Mouse (Mus musculus): ENCODE results near the gene Aebp2. TPM values are rescaled to one million over a fixed set of nuclear protein-coding genes. Genes with fewer than 3 reads are reported as not detected.

Aebp2 gene
- total and polyA plus RNA-seq, 3 experiments = 25.9 to 42.0 (median 32.5) TPM

GRCm38 (mm10) chr6:140677041-140677440 is 54.6 kb downstream of the Aebp2 start:
- no peak for TF ChIP-seq MAX (IDR thresholded peaks at IDR 0.05; ENCODE audit: low read length)
- TF ChIP-seq E2F4 (IDR thresholded peaks at IDR 0.05; ENCODE audit: borderline replicate concordance, low read depth, low read length) = no peak
- no peak for TF ChIP-seq POLR2AphosphoS5 (IDR thresholded peaks at IDR 0.05; ENCODE audit: borderline replicate concordance, low read depth, low read length)
- TF ChIP-seq TCF12 (IDR thresholded peaks at IDR 0.05; ENCODE audit: low read depth, low read length) = no peak
- TF ChIP-seq UBTF (IDR thresholded peaks at IDR 0.05; ENCODE audit: borderline replicate concordance, insufficient read depth, low read depth, low read length) = no peak
- no peak for TF ChIP-seq MEF2A (IDR thresholded peaks at IDR 0.05; ENCODE audit: extremely low read depth, insufficient replicate concordance, low read depth, low read length, poor library complexity, severe bottlenecking)
- no peak for TF ChIP-seq TBP (IDR thresholded peaks at IDR 0.05; ENCODE audit: low read depth, low read length)
- no peak for TF ChIP-seq USF1 (IDR thresholded peaks at IDR 0.05; ENCODE audit: low read depth, low read length)
- TF ChIP-seq KAT2A (conservative IDR thresholded peaks at IDR 0.05; ENCODE audit: low read depth, low read length) = no peak
- TF ChIP-seq TAL1 (IDR thresholded peaks at IDR 0.05; ENCODE audit: low read length) = no peak
- TF ChIP-seq USF2 (IDR thresholded peaks at IDR 0.05; ENCODE audit: borderline replicate concordance in 1 of 2, insufficient read depth in 1 of 2, low read depth in 1 of 2, low read length in 2 of 2) = no peak
- no peak for TF ChIP-seq NELFE (IDR thresholded peaks at IDR 0.05; ENCODE audit: low read depth, low read length)
- no peak for TF ChIP-seq MYB (IDR thresholded peaks at IDR 0.05; ENCODE audit: low read depth, low read length)
- no peak for TF ChIP-seq POLR2A (IDR thresholded peaks at IDR 0.05; ENCODE audit: control insufficient read depth in 1 of 2, insufficient read depth in 1 of 2, low read depth in 1 of 2, low read length in 2 of 2, poor library complexity in 1 of 2)

GRCm38 (mm10) chr6:140677960-140678359 is 55.5 kb downstream of the Aebp2 start:
- H3K36me3 ChIP-seq (ENCODE audit: control insufficient read depth in 1 of 2, insufficient read depth in 2 of 2, low read length in 2 of 2) = no peaks in the 10 kb centered on the region
- no peaks in the 10 kb centered on the region for H3K4me1 ChIP-seq (ENCODE audit: control insufficient read depth in 1 of 2, insufficient read depth in 2 of 2, low read length in 2 of 2)
- H3K79me2 ChIP-seq (ENCODE audit: control insufficient read depth, insufficient read depth, low read length, poor library complexity) = no peaks in the 10 kb centered on the region
- no peaks in the 10 kb centered on the region for H3K27me3 ChIP-seq (ENCODE audit: control insufficient read depth in 1 of 2, insufficient read depth in 2 of 2, low read length in 2 of 2)
- H3K27ac ChIP-seq (ENCODE audit: control insufficient read depth, low read depth, low read length) = no peak overlapping the region
- no peaks in the 10 kb centered on the region for H3K9me3 ChIP-seq (replicated peaks; ENCODE audit: insufficient read depth, low read length)
- DNase-seq (ENCODE audit: low read depth, low spot score) = no peak
- TF ChIP-seq TAL1 (IDR thresholded peaks at IDR 0.05; ENCODE audit: low read length) = no peak
- no peak for TF ChIP-seq CHD1 (IDR thresholded peaks at IDR 0.05; ENCODE audit: low read depth, low read length)
- no peak for TF ChIP-seq MAFK (IDR thresholded peaks at IDR 0.05; ENCODE audit: borderline replicate concordance, low read depth, low read length)
- H3K9ac ChIP-seq (ENCODE audit: control insufficient read depth, low read depth, low read length, poor library complexity, severe bottlenecking) = no peak overlapping the region
- no peak overlapping the region for H3K4me3 ChIP-seq (ENCODE audit: control insufficient read depth in 1 of 2, insufficient read depth in 1 of 2, low read depth in 2 of 2, low read length in 2 of 2)

More at GRCm38 (mm10) chr6:140677041-140677440, 54.6 kb downstream of the Aebp2 start:
- H3K4me1 ChIP-seq (ENCODE audit: control insufficient read depth in 1 of 2, insufficient read depth in 2 of 2, low read length in 2 of 2) = no peaks in the 10 kb centered on the region
- no peaks in the 10 kb centered on the region for H3K36me3 ChIP-seq (ENCODE audit: control insufficient read depth in 1 of 2, insufficient read depth in 2 of 2, low read length in 2 of 2)
- no peaks in the 10 kb centered on the region for H3K79me2 ChIP-seq (ENCODE audit: control insufficient read depth, insufficient read depth, low read length, poor library complexity)
- no peaks in the 10 kb centered on the region for H3K27me3 ChIP-seq (ENCODE audit: control insufficient read depth in 1 of 2, insufficient read depth in 2 of 2, low read length in 2 of 2)
- DNase-seq (ENCODE audit: low read depth, low spot score) = no peak
- H3K27ac ChIP-seq (ENCODE audit: control insufficient read depth, low read depth, low read length) = no peak overlapping the region
- H3K9me3 ChIP-seq (replicated peaks; ENCODE audit: insufficient read depth, low read length) = no peaks in the 10 kb centered on the region
- no peak overlapping the region for H3K9ac ChIP-seq (ENCODE audit: control insufficient read depth, low read depth, low read length, poor library complexity, severe bottlenecking)
- no peak overlapping the region for H3K4me3 ChIP-seq (ENCODE audit: control insufficient read depth in 1 of 2, insufficient read depth in 1 of 2, low read depth in 2 of 2, low read length in 2 of 2)

Measured in MEL (cell line).